ENCODE assay signal across 8 mouse cellular contexts in genomic region chr19:21271741-21272654, GRCm38 (mm10). TPM values are rescaled to one million over a fixed set of nuclear protein-coding genes. Genes with fewer than 3 reads are reported as not detected.
DNase-seq lines count a peak whose midpoint lies in the region; ATAC-seq and TF ChIP-seq lines count a peak whose summit lies in the region.

Gene Zfand5 (plus strand): TSS chr19:21272278.

- H3K4me1 ChIP-seq in embryonic facial prominence, embryonic 14.5 days (ENCODE audit: control insufficient read depth, insufficient read depth, low read length), result peaks cover 8% of the 10 kb centered on the region; the same call in 1 of the 2 replicates
- peaks cover 6% of the 10 kb centered on the region; the same call in 1 of the 2 replicates for H3K4me1 ChIP-seq in limb, embryonic 14.5 days (ENCODE audit: control insufficient read depth, insufficient read depth, low read length)
- H3K4me1 ChIP-seq in midbrain, postnatal 0 days (ENCODE audit: insufficient read depth, low read length), result no peaks in the 10 kb centered on the region; the same call in 1 of the 2 replicates

- DNase-seq in 3T3-L1 (ENCODE audit: low read depth, low spot score), result peak; percentile 94
- peak; percentile 99 for DNase-seq in adrenal gland, postnatal 4 days (ENCODE audit: low spot score in 2 of 2)
- DNase-seq in embryonic facial prominence, embryonic 14.5 days (ENCODE audit: low spot score), result peak; percentile 97
- peak; percentile 96 for DNase-seq in heart, adult 8-10 months (ENCODE audit: low spot score)
- DNase-seq in kidney, adult 9 months, result peak; percentile 98
- peak; percentile 93 for DNase-seq in limb, embryonic 14.5 days (ENCODE audit: low spot score)
- peak; percentile 97 for DNase-seq in midbrain, postnatal 0 days (ENCODE audit: low spot score)
- DNase-seq in spleen, postnatal 14 days (ENCODE audit: low spot score in 2 of 2), result peak; percentile 99

- no peaks in the 10 kb centered on the region for H3K9me3 ChIP-seq in embryonic facial prominence, embryonic 14.5 days (ENCODE audit: control insufficient read depth, low read length)
- H3K9me3 ChIP-seq in limb, embryonic 14.5 days (ENCODE audit: control insufficient read depth, low read length), result no peaks in the 10 kb centered on the region
- no peaks in the 10 kb centered on the region for H3K9me3 ChIP-seq in midbrain, postnatal 0 days (ENCODE audit: low read length)

- H3K27ac ChIP-seq in embryonic facial prominence, embryonic 14.5 days (replicated peaks; ENCODE audit: low read depth, low read length), result peak within 1 kb of the TSS; percentile 100
- H3K27ac ChIP-seq in limb, embryonic 14.5 days (replicated peaks; ENCODE audit: low read depth, low read length), result peak within 1 kb of the TSS; percentile 100
- peak within 1 kb of the TSS; percentile 99 for H3K27ac ChIP-seq in midbrain, postnatal 0 days (ENCODE audit: low read depth, low read length)

- no peaks in the 10 kb centered on the region for H3K27me3 ChIP-seq in embryonic facial prominence, embryonic 14.5 days (replicated peaks; ENCODE audit: control insufficient read depth, insufficient read depth, low read length)
- no peaks in the 10 kb centered on the region for H3K27me3 ChIP-seq in limb, embryonic 14.5 days (ENCODE audit: control insufficient read depth, insufficient read depth, low read length)
- H3K27me3 ChIP-seq in midbrain, postnatal 0 days (ENCODE audit: insufficient read depth, low read length), result no peaks in the 10 kb centered on the region

- TF ChIP-seq CTCF in midbrain, postnatal 0 days (IDR thresholded peaks at IDR 0.05), result no peak

- peak within 1 kb of the TSS; percentile 96 for H3K4me3 ChIP-seq in embryonic facial prominence, embryonic 14.5 days (ENCODE audit: low read depth, low read length)
- H3K4me3 ChIP-seq in limb, embryonic 14.5 days (replicated peaks; ENCODE audit: low read length), result peak within 1 kb of the TSS; percentile 94
- H3K4me3 ChIP-seq in midbrain, postnatal 0 days (ENCODE audit: low read depth, low read length), result peak within 1 kb of the TSS; percentile 86

- peak within 1 kb of the TSS; percentile 100 for H3K9ac ChIP-seq in embryonic facial prominence, embryonic 14.5 days (ENCODE audit: low read depth, low read length)
- H3K9ac ChIP-seq in limb, embryonic 14.5 days (ENCODE audit: low read depth, low read length, severe bottlenecking), result peak within 1 kb of the TSS; percentile 99
- peak within 1 kb of the TSS; percentile 99 for H3K9ac ChIP-seq in midbrain, postnatal 0 days (replicated peaks; ENCODE audit: low read length, poor library complexity, severe bottlenecking)

- peak within 1 kb of the TSS; percentile 67 for H3K4me2 ChIP-seq in embryonic facial prominence, embryonic 14.5 days (ENCODE audit: low read depth, low read length)
- peak within 1 kb of the TSS; percentile 71 for H3K4me2 ChIP-seq in limb, embryonic 14.5 days (replicated peaks; ENCODE audit: low read depth, low read length, severe bottlenecking)
- peak within 1 kb of the TSS; percentile 75 for H3K4me2 ChIP-seq in midbrain, postnatal 0 days (ENCODE audit: low read depth, low read length, poor library complexity, severe bottlenecking)

- WGBS in embryonic facial prominence, embryonic 14.5 days, result under 1% methylated on average over 41 of the region's 118 CpGs
- WGBS in limb, embryonic 14.5 days, result 2% methylated on average over 47 of the region's 118 CpGs
- WGBS in midbrain, postnatal 0 days, result under 1% methylated on average over 80 of the region's 118 CpGs

- TF ChIP-seq POLR2A in limb, embryonic 14.5 days (IDR thresholded peaks at IDR 0.05; ENCODE audit: borderline replicate concordance, extremely low read depth, insufficient read depth, insufficient read length), result peak; percentile 99

- ATAC-seq in embryonic facial prominence, embryonic 14.5 days (ENCODE audit: low read depth), result peak; percentile 94
- peak; percentile 95 for ATAC-seq in limb, embryonic 14.5 days (ENCODE audit: low FRiP score, low read depth)
- ATAC-seq in midbrain, postnatal 0 days (ENCODE audit: low FRiP score), result peak; percentile 95

- H3K36me3 ChIP-seq in embryonic facial prominence, embryonic 14.5 days (ENCODE audit: control insufficient read depth, insufficient read depth, low read length), result peaks cover 8% of the 10 kb centered on the region
- peaks cover 6% of the 10 kb centered on the region for H3K36me3 ChIP-seq in limb, embryonic 14.5 days (ENCODE audit: control insufficient read depth, insufficient read depth, low read length)
- H3K36me3 ChIP-seq in midbrain, postnatal 0 days (ENCODE audit: insufficient read depth, low read length), result peaks cover 2% of the 10 kb centered on the region; the same call in 1 of the 2 replicates

RNA-seq across cellular contexts. Expression of gene Zfand5, which starts in this region (rescaled TPM):
- 100 to 1,000 TPM; 173 to 181 TPM for total RNA-seq in adrenal gland, postnatal 4 days (2021)
- polyA plus RNA-seq in embryonic facial prominence, embryonic 14.5 days (2014; fragmentation: Nextera tagmentation; extraction: Ambion mirVana), result 130 and 133 TPM in 2 replicates
- 100 to 1,000 TPM; 106 to 135 (median 128) TPM for total RNA-seq in heart, adult 8-10 months (2022)
- 45.0 and 61.0 TPM in 2 replicates for polyA plus RNA-seq in limb, embryonic 14.5 days (2012; rRNA removed)
- 122 and 129 TPM in 2 replicates for polyA plus RNA-seq in limb, embryonic 14.5 days (2014; fragmentation: Nextera tagmentation; extraction: Ambion mirVana)
- 99.1 and 147 TPM in 2 replicates for total RNA-seq in midbrain, postnatal 0 days (2014; rRNA removed)
- 120 and 123 TPM in 2 replicates for polyA plus RNA-seq in midbrain, postnatal 0 days (2015; fragmentation: Nextera tagmentation; extraction: Ambion mirVana)

Comparison
In these comparisons a context has a peak if more than half of its experiments do, and no peak if none do; other contexts are left out.
1. Peak in every context shown above with its lines: DNase-seq, ATAC-seq, H3K4me3 ChIP-seq and H3K27ac ChIP-seq.